Comparison of ENCODE assay signal across 8 mouse cellular contexts in the genomic region with DNA sequence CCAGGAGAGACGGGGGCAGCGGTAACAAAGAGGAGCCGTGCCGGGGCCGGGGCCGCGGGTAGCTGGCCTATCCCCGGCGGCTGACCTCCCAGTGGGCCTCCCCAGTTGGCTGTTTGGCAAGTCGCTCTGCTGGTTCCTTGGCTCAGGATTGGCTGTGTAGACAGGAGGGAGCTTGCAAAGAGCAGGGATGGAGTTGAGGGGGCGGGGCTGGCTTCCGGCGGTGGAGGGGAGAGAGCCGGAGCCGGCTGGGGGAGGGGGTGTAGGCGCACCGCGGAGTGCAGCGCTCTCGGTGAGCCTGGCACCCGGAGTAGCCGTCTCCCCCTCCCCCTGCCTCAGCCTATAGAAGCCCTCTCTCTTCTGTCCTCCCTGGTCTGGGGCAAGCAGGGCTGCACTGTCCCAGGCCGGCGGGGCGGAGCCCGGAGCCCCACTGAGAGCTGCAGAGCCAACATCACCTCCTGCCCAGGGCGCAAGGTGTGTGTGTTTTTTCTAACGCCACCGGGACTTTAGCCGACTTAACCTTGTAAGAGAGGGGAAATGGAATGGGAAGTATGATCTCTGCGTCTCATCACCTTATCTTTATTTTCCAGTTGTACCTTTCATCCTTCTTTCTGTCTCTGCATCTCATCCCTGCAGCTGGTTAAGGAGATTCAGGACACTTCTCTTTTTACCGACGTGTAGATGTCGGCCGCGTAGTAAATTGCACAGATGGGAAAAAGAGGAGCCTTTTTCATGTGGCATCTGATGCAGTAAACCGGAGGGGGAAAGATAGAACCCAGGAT. TPM values are rescaled to one million over a fixed set of nuclear protein-coding genes. Genes with fewer than 3 reads are reported as not detected.
A peak's percentile ranks its signal among the peaks of the same experiment; 100 is the strongest.
DNase-seq lines count a peak whose midpoint lies in the region; ATAC-seq and TF ChIP-seq lines count a peak whose summit lies in the region.

No protein-coding gene starts in this region.

- peak overlapping the region; percentile 68 for H3K4me2 ChIP-seq in CH12.LX (ENCODE audit: insufficient read depth, low read depth, poor library complexity, severe bottlenecking)
- H3K4me2 ChIP-seq in forebrain, embryonic 12.5 days = peak overlapping the region; percentile 69
- peak overlapping the region; percentile 77 for H3K4me2 ChIP-seq in liver, postnatal 0 days (ENCODE audit: low read depth, low read length)
- peak overlapping the region; percentile 48 for H3K4me2 ChIP-seq in neural tube, embryonic 14.5 days (ENCODE audit: low read depth, low read length)

- DNase-seq in CH12.LX (ENCODE audit: extremely low read depth) = peak; percentile 76
- DNase-seq in c-Kit-positive CD71-positive TER-119-negative erythroid progenitor cells, embryonic 14.5 days (ENCODE audit: low read depth) = peak; percentile 93
- peak; percentile 97 for DNase-seq in heart, postnatal 10 days
- DNase-seq in large intestine, adult 2 months (ENCODE audit: low read depth, low spot score) = peak; percentile 80
- peak; percentile 93 for DNase-seq in liver, postnatal 0 days
- peak; percentile 97 for DNase-seq in testis, postnatal 10 days (ENCODE audit: low spot score)

- no peak overlapping the region for H3K27ac ChIP-seq in CH12.LX (ENCODE audit: insufficient read depth, low read depth)
- peak overlapping the region; percentile 94 for H3K27ac ChIP-seq in forebrain, embryonic 12.5 days
- peak overlapping the region; percentile 74 for H3K27ac ChIP-seq in liver, postnatal 0 days (ENCODE audit: low read depth)
- peak overlapping the region; percentile 94 for H3K27ac ChIP-seq in neural tube, embryonic 14.5 days (ENCODE audit: low read depth, low read length)

- in situ Hi-C loops in CH12.LX (cut with MboI; ENCODE audit: low pct_ligation_motif_present, low pct_unique_long_range_greater_than_20kb, low sequenced_read_pairs) = no loop called here

- peaks cover 7 to 74% of the 10 kb centered on the region in 2 experiments for H3K4me1 ChIP-seq in CH12.LX (ENCODE audit: control insufficient read depth in 1 of 2, insufficient read depth in 2 of 2)
- peaks cover 44% of the 10 kb centered on the region for H3K4me1 ChIP-seq in forebrain, embryonic 12.5 days
- H3K4me1 ChIP-seq in liver, postnatal 0 days (ENCODE audit: insufficient read depth) = peaks cover 51% of the 10 kb centered on the region
- peaks cover 35% of the 10 kb centered on the region for H3K4me1 ChIP-seq in neural tube, embryonic 14.5 days (ENCODE audit: control insufficient read depth, insufficient read depth, low read length)

- no peak for TF ChIP-seq CTCF in CH12.LX (conservative IDR thresholded peaks at IDR 0.05 in 1 of 2, IDR thresholded peaks at IDR 0.05 in 1 of 2; ENCODE audit: low read depth in 2 of 2, low read length in 2 of 2)
- TF ChIP-seq CTCF in liver, postnatal 0 days (IDR thresholded peaks at IDR 0.05; ENCODE audit: low read depth) = no peak

- H3K9me3 ChIP-seq in CH12.LX (replicated peaks; ENCODE audit: low read length) = no peaks in the 10 kb centered on the region
- H3K9me3 ChIP-seq in forebrain, embryonic 12.5 days = no peaks in the 10 kb centered on the region
- H3K9me3 ChIP-seq in liver, postnatal 0 days (ENCODE audit: low read length) = no peaks in the 10 kb centered on the region
- no peaks in the 10 kb centered on the region for H3K9me3 ChIP-seq in neural tube, embryonic 14.5 days (ENCODE audit: control insufficient read depth, low read length)

- intact Hi-C loops in heart, postnatal 10 days (cut with DNase I) = no loop called here

- 0 out of 2 replicates have a peak, but pooled peaks have one; percentile 24 for TF ChIP-seq POLR2A in CH12.LX (IDR thresholded peaks at IDR 0.05; ENCODE audit: low read depth, low read length)

- H3K36me3 ChIP-seq in CH12.LX (replicated peaks in 1 of 2; ENCODE audit: control insufficient read depth in 1 of 2, insufficient read depth in 1 of 2, low read length in 1 of 2) = peaks cover 7 to 54% of the 10 kb centered on the region in 2 experiments
- H3K36me3 ChIP-seq in forebrain, embryonic 12.5 days (replicated peaks) = no peaks in the 10 kb centered on the region
- no peaks in the 10 kb centered on the region for H3K36me3 ChIP-seq in liver, postnatal 0 days (replicated peaks; ENCODE audit: insufficient read depth, low read length)
- H3K36me3 ChIP-seq in neural tube, embryonic 14.5 days (ENCODE audit: control insufficient read depth, insufficient read depth, low read length) = no peaks in the 10 kb centered on the region

- peak; percentile 100 for ATAC-seq in forebrain, embryonic 12.5 days (ENCODE audit: low FRiP score)
- peak; percentile 99 for ATAC-seq in liver, postnatal 0 days
- ATAC-seq in neural tube, embryonic 14.5 days (ENCODE audit: low read depth) = peak; percentile 99

- H3K79me2 ChIP-seq in CH12.LX (replicated peaks; ENCODE audit: control insufficient read depth, extremely low read depth, insufficient read depth, poor library complexity, severe bottlenecking) = peaks cover 72% of the 10 kb centered on the region

- peak overlapping the region; percentile 6 to 60 (median 43) for H3K4me3 ChIP-seq in CH12.LX (replicated peaks in 1 of 3; ENCODE audit: low read depth in 2 of 3, low read length in 2 of 3, poor library complexity in 1 of 3)
- peak overlapping the region; percentile 67 for H3K4me3 ChIP-seq in forebrain, embryonic 12.5 days (replicated peaks)
- H3K4me3 ChIP-seq in liver, postnatal 0 days (ENCODE audit: low read depth, low read length) = peak overlapping the region; percentile 71
- H3K4me3 ChIP-seq in neural tube, embryonic 14.5 days (ENCODE audit: low read depth, low read length) = peak overlapping the region; percentile 55

- no peaks in the 10 kb centered on the region for H3K27me3 ChIP-seq in CH12.LX (replicated peaks)
- no peaks in the 10 kb centered on the region for H3K27me3 ChIP-seq in forebrain, embryonic 12.5 days
- H3K27me3 ChIP-seq in liver, postnatal 0 days (ENCODE audit: insufficient read depth, low read length) = no peaks in the 10 kb centered on the region
- H3K27me3 ChIP-seq in neural tube, embryonic 14.5 days (ENCODE audit: control insufficient read depth, insufficient read depth, low read length) = no peaks in the 10 kb centered on the region

- TF ChIP-seq RAD21 in CH12.LX (IDR thresholded peaks at IDR 0.05; ENCODE audit: low read depth, low read length) = no peak

- dilution Hi-C loops in CH12.LX (cut with MboI; ENCODE audit: extremely low pct_ligation_motif_present, extremely low pct_unique_long_range_greater_than_20kb, low sequenced_read_pairs) = no loop called here

- under 1% methylated on average over 37 of the region's 37 CpGs for WGBS in forebrain, embryonic 12.5 days
- WGBS in large intestine, adult 2 months = 3% methylated on average over 35 of the region's 37 CpGs
- under 1% methylated on average over 29 of the region's 37 CpGs for WGBS in liver, postnatal 0 days (ENCODE audit: insufficient replicate concordance)
- under 1% methylated on average over 30 of the region's 37 CpGs for WGBS in neural tube, embryonic 14.5 days

- peak overlapping the region; percentile 10 for H3K9ac ChIP-seq in CH12.LX (ENCODE audit: insufficient read depth, low read depth)
- H3K9ac ChIP-seq in forebrain, embryonic 12.5 days = peak overlapping the region; percentile 80
- peak overlapping the region; percentile 71 for H3K9ac ChIP-seq in liver, postnatal 0 days (replicated peaks)
- peak overlapping the region; percentile 80 for H3K9ac ChIP-seq in neural tube, embryonic 14.5 days (replicated peaks; ENCODE audit: low read depth, low read length)

- no peak for TF ChIP-seq EP300 in CH12.LX (IDR thresholded peaks at IDR 0.05; ENCODE audit: low read length)
- no peak for TF ChIP-seq EP300 in liver, postnatal 0 days (IDR thresholded peaks at IDR 0.05; ENCODE audit: low read depth)

TF ChIP-seq in CH12.LX, 34 proteins besides CTCF, POLR2A, EP300 and RAD21:
- TF ChIP-seq CHD2 (IDR thresholded peaks at IDR 0.05; ENCODE audit: low read length) = peak; percentile 80
- TF ChIP-seq JUN (IDR thresholded peaks at IDR 0.05; ENCODE audit: insufficient read depth, low read depth, low read length) = no peak
- peak; percentile 52; the same call in 1 of the 2 replicates for TF ChIP-seq SIN3A (IDR thresholded peaks at IDR 0.05; ENCODE audit: low read length)
- TF ChIP-seq UBTF (IDR thresholded peaks at IDR 0.05; ENCODE audit: low read depth, low read length) = 0 out of 2 replicates have a peak, but pooled peaks have one; percentile 32
- peak; percentile 68; the same call in 1 of the 2 replicates for TF ChIP-seq MAZ (IDR thresholded peaks at IDR 0.05; ENCODE audit: low read depth, low read length)
- TF ChIP-seq ELF1 (IDR thresholded peaks at IDR 0.05; ENCODE audit: low read depth, low read length) = no peak

RNA-seq across cellular contexts. Expression of a gene that starts 21.1 kb away (rescaled TPM):
- 8.7 and 10.0 TPM in 2 replicates for total RNA-seq in CH12.LX (2012; rRNA removed)
- 3.9 and 5.9 TPM in 2 replicates for total RNA-seq in CH12.LX (2014; rRNA removed)
- 26.8 and 34.4 TPM in 2 replicates for polyA plus RNA-seq in CH12.LX (2012; ENCODE audit: insufficient read length, low read depth)
- polyA plus RNA-seq in forebrain, embryonic 12.5 days (2016; fragmentation: Nextera tagmentation; extraction: Ambion mirVana) = 22.3 and 25.5 TPM in 2 replicates
- total RNA-seq in heart, postnatal 10 days (2021) = 10 to 100 TPM; 15.0 to 17.0 TPM
- polyA plus RNA-seq in large intestine, adult 2 months (2012; rRNA removed) = 7.8 and 14.5 TPM in 2 replicates
- 5.9 and 7.5 TPM in 2 replicates for polyA plus RNA-seq in liver, postnatal 0 days (2015; fragmentation: Nextera tagmentation; extraction: Ambion mirVana)
- 29.3 and 35.6 TPM in 2 replicates for polyA plus RNA-seq in neural tube, embryonic 14.5 days (2014; fragmentation: Nextera tagmentation; extraction: Ambion mirVana)

RNA-seq across cellular contexts. Expression of a gene that starts 35.4 kb away (rescaled TPM):
- 40.5 and 41.5 TPM in 2 replicates for total RNA-seq in CH12.LX (2012; rRNA removed)
- 41.5 and 43.2 TPM in 2 replicates for total RNA-seq in CH12.LX (2014; rRNA removed)
- 37.8 and 39.1 TPM in 2 replicates for polyA plus RNA-seq in CH12.LX (2012; ENCODE audit: insufficient read length, low read depth)
- 33.1 and 35.5 TPM in 2 replicates for polyA plus RNA-seq in forebrain, embryonic 12.5 days (2016; fragmentation: Nextera tagmentation; extraction: Ambion mirVana)
- total RNA-seq in heart, postnatal 10 days (2021) = 10 to 100 TPM; 22.8 to 23.6 TPM
- 26.1 and 27.3 TPM in 2 replicates for polyA plus RNA-seq in large intestine, adult 2 months (2012; rRNA removed)
- polyA plus RNA-seq in liver, postnatal 0 days (2015; fragmentation: Nextera tagmentation; extraction: Ambion mirVana) = 9.3 and 10.6 TPM in 2 replicates
- polyA plus RNA-seq in neural tube, embryonic 14.5 days (2014; fragmentation: Nextera tagmentation; extraction: Ambion mirVana) = 30.4 and 33.6 TPM in 2 replicates

RNA-seq across cellular contexts. Expression of a gene that starts 49.8 kb away (rescaled TPM):
- total RNA-seq in CH12.LX (2012; rRNA removed) = 47.9 and 55.9 TPM in 2 replicates
- 17.1 and 20.8 TPM in 2 replicates for total RNA-seq in CH12.LX (2014; rRNA removed)
- polyA plus RNA-seq in CH12.LX (2012; ENCODE audit: insufficient read length, low read depth) = 52.9 and 68.7 TPM in 2 replicates
- polyA plus RNA-seq in forebrain, embryonic 12.5 days (2016; fragmentation: Nextera tagmentation; extraction: Ambion mirVana) = 121 and 127 TPM in 2 replicates
- total RNA-seq in heart, postnatal 10 days (2021) = 10 to 100 TPM; 17.5 to 21.0 TPM
- polyA plus RNA-seq in large intestine, adult 2 months (2012; rRNA removed) = 68.9 and 93.3 TPM in 2 replicates
- polyA plus RNA-seq in liver, postnatal 0 days (2015; fragmentation: Nextera tagmentation; extraction: Ambion mirVana) = 15.3 and 18.9 TPM in 2 replicates
- polyA plus RNA-seq in neural tube, embryonic 14.5 days (2014; fragmentation: Nextera tagmentation; extraction: Ambion mirVana) = 56.5 and 77.9 TPM in 2 replicates

Comparison
In these comparisons a context has a peak if more than half of its experiments do, and no peak if none do; other contexts are left out.
1. H3K9ac ChIP-seq: peak in every context shown above with its lines; median percentile 80 in forebrain, embryonic 12.5 days; 80 in neural tube, embryonic 14.5 days; 71 in liver, postnatal 0 days; 10 in CH12.LX.